Mouse (Mus musculus): ENCODE measurements at regions not wholly inside any gene's neighbourhood (a gene's known extent, or its start where the extent isn't known, plus 50 kb on each side); places are given as distances from the start of the nearest gene placed in this dataset.
"Not testable (repeated sequence)": the region's sequence is repeated elsewhere in the genome, so short reads cannot be mapped to it uniquely, and the experiment has no call there.

DNA sequence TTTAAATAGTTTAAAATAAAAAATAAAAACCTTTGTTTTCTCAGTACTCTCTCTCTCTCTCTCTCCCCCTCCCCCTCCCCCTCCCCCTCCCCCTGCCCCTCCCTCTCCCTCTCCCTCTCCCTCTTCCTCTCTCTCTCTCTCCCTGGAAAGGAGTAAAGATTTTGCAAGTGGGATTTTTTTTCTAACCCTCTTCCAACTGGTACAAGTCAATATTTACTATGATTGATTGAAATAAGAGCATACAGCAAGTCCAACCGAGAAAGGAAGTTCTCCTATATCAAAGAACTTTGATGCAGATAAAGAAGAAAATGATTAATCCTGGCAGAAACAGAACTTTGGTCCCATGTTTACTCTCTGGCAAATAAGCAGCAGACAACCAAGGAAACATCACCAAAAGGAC lies 89.0 kb upstream of the Reln start:
- DNase-seq (ENCODE audit: low spot score): no peak

DNA sequence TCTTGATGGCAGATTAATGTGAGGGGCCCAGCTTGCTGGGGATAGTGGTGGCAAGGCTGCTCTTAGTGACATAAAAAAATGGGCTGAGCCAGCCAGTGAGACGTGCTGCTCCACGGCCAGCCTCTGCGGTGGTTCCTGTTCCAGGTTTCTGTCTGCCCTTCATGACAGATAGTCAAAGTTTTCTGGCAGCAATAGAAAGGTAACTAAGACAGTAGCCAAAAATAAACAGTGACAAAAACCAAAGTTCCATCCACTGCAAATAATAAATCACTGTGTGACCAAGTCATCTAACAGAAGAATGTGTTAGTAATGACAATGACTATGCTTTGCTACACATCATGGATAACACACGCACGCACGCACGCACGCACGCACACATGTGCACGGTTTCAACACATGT lies 87.2 kb upstream of the Reln start:
- no peak for DNase-seq (ENCODE audit: low spot score)

GRCm38 (mm10) chr5:22425706-22426417 lies 81.4 kb upstream of the Reln start:
- not testable (repeated sequence) for DNase-seq (ENCODE audit: low spot score)

GRCm38 (mm10) chr5:22415957-22416356 lies 71.5 kb upstream of the Reln start:
- DNase-seq (ENCODE audit: low spot score): no peak

- DNase-seq (ENCODE audit: low spot score): peak; percentile 6
Measured at GRCm38 (mm10) chr5:22399134-22399533, 54.6 kb upstream of the Reln start.
